Mouse (Mus musculus) mouse trophoblast stem cell (cell line): Measurements from ENCODE around the gene Mettl14.
"Not testable (repeated sequence)": the region's sequence is repeated elsewhere in the genome, so short reads cannot be mapped to it uniquely, and the experiment has no call there.

Source experiments
- in situ Hi-C, 2 experiments: fragments of 300-500 bp; cut with MseI, MboI; formaldehyde crosslinking; loops; 2 replicates in 1 of 2; 3 replicates in 1 of 2; pipeline ENCODE4 v1.15.1; 2025

The Mettl14 gene

GRCm38 (mm10) chr3:123385486-123386156, at the start of gene Mettl14:
Gene Mettl14 (minus strand): TSS chr3:123386108.
- in situ Hi-C loops: no loop called here

- in situ Hi-C loops: no loop called here
Observed at GRCm38 (mm10) chr3:123433362-123433761, 47.5 kb upstream of the Mettl14 start.

- in situ Hi-C loops: no loop called here
Observed at GRCm38 (mm10) chr3:123431951-123432674, 46.2 kb upstream of the Mettl14 start.

GRCm38 (mm10) chr3:123429597-123430458, 43.9 kb upstream of the Mettl14 start:
- in situ Hi-C loops: no loop called here

DNA sequence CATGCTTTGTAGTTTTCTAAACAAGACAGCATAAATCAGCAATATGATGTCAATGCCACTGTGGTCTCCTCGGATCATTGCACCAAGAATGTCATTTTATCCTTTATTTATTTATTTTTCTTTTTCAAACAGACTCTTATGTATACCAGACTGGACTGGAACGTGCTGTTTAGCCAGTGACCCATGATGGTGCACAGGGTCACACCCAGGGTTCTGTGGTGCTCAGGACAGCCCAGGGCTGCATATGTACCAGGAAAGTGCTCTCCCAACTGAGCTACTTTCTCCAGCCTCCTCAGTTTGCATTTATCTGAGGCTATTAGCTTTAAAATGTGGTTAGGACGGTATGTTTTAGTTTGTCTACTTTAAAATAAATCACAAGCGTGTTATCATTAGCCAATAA, 42.1 kb upstream of the Mettl14 start:
- in situ Hi-C loops: no loop called here

DNA sequence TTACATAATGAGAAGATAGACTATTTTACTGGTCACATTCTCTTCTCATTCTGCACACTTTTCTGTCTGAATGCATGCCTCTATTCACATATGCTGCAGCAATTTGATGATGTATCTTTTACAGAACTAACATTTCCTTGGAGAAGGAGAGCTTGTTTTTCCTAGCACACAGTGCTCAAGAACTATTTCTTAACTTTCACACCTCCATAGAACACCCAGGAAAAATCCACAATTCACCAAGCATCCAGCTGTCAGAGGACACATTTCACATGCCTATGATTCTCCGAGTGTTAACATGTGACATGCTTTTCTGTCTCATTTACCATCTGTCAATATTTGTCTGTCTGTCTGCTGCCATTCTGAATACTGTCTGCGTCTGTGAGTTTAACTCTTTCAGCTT, 39.7 kb upstream of the Mettl14 start:
- in situ Hi-C loops: no loop called here

GRCm38 (mm10) chr3:123413173-123413572, 27.3 kb upstream of the Mettl14 start:
- in situ Hi-C loops: no loop called here

GRCm38 (mm10) chr3:123411821-123412578, 26.1 kb upstream of the Mettl14 start:
- in situ Hi-C loops: no loop called here

GRCm38 (mm10) chr3:123404945-123405344, 19.0 kb upstream of the Mettl14 start:
- in situ Hi-C loops: no loop called here

DNA sequence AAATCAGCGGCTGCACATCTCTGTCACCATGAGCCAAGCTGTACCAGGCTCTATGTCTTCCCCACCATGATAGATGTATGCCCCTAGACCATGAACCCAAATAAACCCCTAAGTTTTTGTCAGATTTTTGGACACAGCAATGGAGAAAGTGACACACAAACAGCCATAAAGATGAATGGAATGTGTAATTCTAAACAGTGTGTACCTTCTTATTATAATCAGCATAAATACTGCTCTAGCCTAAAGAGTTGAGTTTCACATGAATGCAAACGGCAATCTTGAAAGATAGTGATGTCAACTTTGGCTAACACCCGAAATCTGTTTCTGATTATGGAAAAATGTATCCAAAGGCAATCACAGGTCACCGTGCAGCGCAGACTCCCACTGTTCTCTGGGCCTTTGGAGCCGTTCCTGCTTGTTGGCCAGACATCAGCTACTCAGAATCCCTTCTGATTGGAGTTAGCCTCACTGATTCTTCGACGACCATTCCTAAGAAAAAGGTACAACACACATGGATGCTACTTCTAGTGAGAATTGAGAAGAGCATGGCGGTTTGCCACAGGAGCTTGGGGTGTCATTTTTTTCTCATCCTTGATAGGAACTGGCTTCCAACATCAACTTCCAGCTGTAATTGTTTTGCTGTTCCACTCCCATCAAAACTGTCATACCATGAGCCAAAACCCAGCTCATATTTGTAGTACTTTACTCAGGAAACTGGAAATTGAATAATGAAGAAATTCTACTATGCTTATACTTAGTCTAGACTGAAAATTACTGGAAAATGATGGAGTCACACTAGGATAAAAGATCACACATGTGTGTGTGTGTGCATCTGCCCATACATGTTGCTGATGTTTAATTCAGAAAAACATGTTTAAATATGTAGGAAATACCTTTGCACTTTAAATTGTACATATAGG, 11.9 kb upstream of the Mettl14 start:
- in situ Hi-C loops: no loop called here

DNA sequence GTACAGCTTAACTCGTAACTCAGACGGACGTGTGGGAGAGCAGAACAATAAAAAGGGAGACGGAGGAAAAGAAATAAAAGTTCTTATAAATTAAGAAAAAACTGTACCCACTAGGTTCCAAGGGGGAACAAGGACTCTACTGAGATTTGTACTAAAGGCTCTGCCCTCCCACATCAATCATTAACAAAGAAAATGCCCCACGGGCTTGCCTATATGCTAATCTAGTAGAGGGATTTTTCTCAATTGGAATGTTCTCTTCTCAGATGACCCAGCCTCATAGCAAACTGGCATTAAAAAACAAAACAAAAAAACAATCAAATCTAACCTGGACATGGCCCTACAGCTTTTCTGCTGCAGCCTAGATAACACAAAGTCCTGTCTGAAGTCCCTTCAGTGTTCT, 9.7 kb upstream of the Mettl14 start:
- in situ Hi-C loops: no loop called here

- in situ Hi-C loops: no loop called here
Observed at GRCm38 (mm10) chr3:123391180-123391579, 5.3 kb upstream of the Mettl14 start.

- in situ Hi-C loops: not testable (repeated sequence)
Observed at GRCm38 (mm10) chr3:123386157-123386780, 361 bp upstream of the Mettl14 start.

- in situ Hi-C loops: no loop called here
Observed at GRCm38 (mm10) chr3:123385118-123385485, 806 bp downstream of the Mettl14 start.

GRCm38 (mm10) chr3:123384435-123384834, 1.5 kb downstream of the Mettl14 start:
- in situ Hi-C loops: no loop called here

GRCm38 (mm10) chr3:123376562-123376961, 9.3 kb downstream of the Mettl14 start:
- in situ Hi-C loops: no loop called here

DNA sequence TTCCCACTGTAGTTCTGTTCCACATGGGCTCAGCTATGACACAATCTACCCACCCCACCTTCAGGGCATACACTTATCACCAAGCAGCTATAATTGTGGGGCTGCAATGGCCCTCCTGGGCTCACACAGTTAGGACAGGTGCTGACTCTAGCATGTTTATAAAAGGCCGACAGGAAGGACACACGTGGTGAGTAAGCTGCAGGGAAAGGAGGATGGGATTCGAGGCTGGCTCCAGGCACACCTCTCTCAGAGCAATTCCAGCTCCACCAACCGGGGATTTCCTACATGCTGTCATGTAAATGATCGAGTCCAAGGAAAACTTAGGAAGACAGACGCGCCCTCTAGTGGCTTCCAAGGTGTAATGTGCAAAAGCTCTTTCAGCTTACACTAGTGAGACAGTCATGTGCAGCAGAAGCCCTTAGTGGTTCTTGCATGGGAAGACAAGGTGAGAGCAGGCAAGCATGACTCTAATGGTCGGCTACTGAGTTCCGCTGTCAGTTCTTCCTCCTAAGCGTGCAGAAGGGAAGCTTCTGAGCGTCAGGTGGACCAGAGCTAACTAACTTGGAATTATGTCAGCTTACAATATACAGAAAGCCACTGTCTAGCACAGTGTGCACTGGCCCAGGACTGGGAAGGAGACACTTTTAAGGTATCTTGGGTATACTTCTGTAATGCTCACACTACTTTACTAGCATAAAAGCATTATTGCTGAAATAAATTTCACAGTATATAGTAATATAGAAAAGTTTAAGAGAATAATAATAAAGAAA, 14.0 kb downstream of the Mettl14 start:
- in situ Hi-C loops: no loop called here

- in situ Hi-C loops: no loop called here
Observed at GRCm38 (mm10) chr3:123370927-123371326, 15.0 kb downstream of the Mettl14 start.

GRCm38 (mm10) chr3:123369161-123369560, 16.7 kb downstream of the Mettl14 start:
- in situ Hi-C loops: no loop called here
